Mouse (Mus musculus) bone marrow, adult 2 months (tissue): Measurements from ENCODE around the gene Galr2. TPM values are rescaled to one million over a fixed set of nuclear protein-coding genes. Genes with fewer than 3 reads are reported as not detected.

Source experiments
- H3K27ac ChIP-seq: fragments of 200-500 bp; 2 replicates; pipeline ENCODE4 v1.5.1; 2012; ENCODE audit warnings: low read depth, mild to moderate bottlenecking, control low read depth, inconsistent platforms, low read length; ENCODE audit not compliant: control insufficient read depth, poor library complexity, insufficient read depth
- H3K4me1 ChIP-seq: fragments of 200-500 bp; 2 replicates; pipeline ENCODE4 v1.6.1; 2011; ENCODE audit warnings: low read length; ENCODE audit not compliant: control insufficient read depth, insufficient read depth
- H3K4me3 ChIP-seq: fragments of 200-500 bp; replicated peaks from 2 replicates; pipeline ENCODE3; 2011; ENCODE audit warnings: mild to moderate bottlenecking, low read depth, low read length, control low read depth; ENCODE audit not compliant: control insufficient read depth
- CTCF ChIP-seq: fragments of 200-500 bp; IDR thresholded peaks from 2 replicates; pipeline ENCODE4 v1.5.1; 2011; ENCODE audit warnings: low read length, control low read depth; ENCODE audit not compliant: control insufficient read depth, insufficient read depth
- POLR2A ChIP-seq: fragments of 200-500 bp; IDR thresholded peaks from 2 replicates; pipeline ENCODE4 v1.6.1; 2011; ENCODE audit warnings: low read depth, mild to moderate bottlenecking, control low read depth, low read length, borderline replicate concordance; ENCODE audit not compliant: control insufficient read depth
- WGBS: fragments of 180-500 bp; shearing (Covaris S2); methylation state at CpG from one replicate; pipeline ENCODE4 v1.1.7; 2018; 5-methylcytosine and 5-hydroxymethylcytosine counted together
- polyA plus RNA-seq: library from polyadenylated mRNA; stranded (reverse); fragments of >200 nt; gene quantifications from 2 replicates; pipeline ENCODE4 v1.2.4, GENCODE M21; 2011; ENCODE audit warnings: low replicate concordance; ENCODE audit not compliant: missing spikeins, insufficient read depth, insufficient read length

The Galr2 gene
- polyA plus RNA-seq, 1 experiment, result not detected

- H3K4me3 ChIP-seq, result no peak overlapping the region
- no peak for TF ChIP-seq POLR2A
- TF ChIP-seq CTCF, result no peak
- peaks cover 3% of the 10 kb centered on the region; the same call in 1 of the 2 replicates for H3K4me1 ChIP-seq
- no peak overlapping the region for H3K27ac ChIP-seq
- WGBS, result 4% methylated on average over 18 of the region's 18 CpGs
Observed at GRCm38 (mm10) chr11:116281671-116282070, 932 bp downstream of the Galr2 start.

GRCm38 (mm10) chr11:116282089-116282488 is 1.4 kb downstream of the Galr2 start:
- Histone ChIP-seq H3K27ac (no peak overlapping the region), H3K4me3 (no peak overlapping the region), H3K4me1 (peaks cover 3% of the 10 kb centered on the region; the same call in 1 of the 2 replicates)
- 2% methylated on average over 11 of the region's 11 CpGs for WGBS
- TF ChIP-seq CTCF (no peak), POLR2A (no peak)

- no peak overlapping the region; the same call in 1 of the 2 replicates for H3K27ac ChIP-seq
- no peak for TF ChIP-seq CTCF
- TF ChIP-seq POLR2A, result peak; percentile 6; the same call in 1 of the 2 replicates
- peaks cover 3% of the 10 kb centered on the region; the same call in 1 of the 2 replicates for H3K4me1 ChIP-seq
- 11% methylated on average over 48 of the region's 48 CpGs for WGBS
- no peak overlapping the region for H3K4me3 ChIP-seq
Observed at GRCm38 (mm10) chr11:116282912-116283521, 2.3 kb downstream of the Galr2 start.

GRCm38 (mm10) chr11:116283982-116284381 is 3.2 kb downstream of the Galr2 start:
- Histone ChIP-seq H3K4me3 (no peak overlapping the region), H3K27ac (no peak overlapping the region), H3K4me1 (peaks cover 3% of the 10 kb centered on the region; the same call in 1 of the 2 replicates)
- 50% methylated on average over 6 of the region's 6 CpGs for WGBS
- TF ChIP-seq CTCF, result no peak
- no peak for TF ChIP-seq POLR2A

- Histone ChIP-seq H3K4me1 (peaks cover 3% of the 10 kb centered on the region; the same call in 1 of the 2 replicates), H3K27ac (no peak overlapping the region), H3K4me3 (no peak overlapping the region)
- TF ChIP-seq POLR2A (no peak), CTCF (no peak)
- WGBS, result 74% methylated on average over 7 of the region's 7 CpGs
Observed at GRCm38 (mm10) chr11:116285770-116286191, 5.0 kb downstream of the Galr2 start.

GRCm38 (mm10) chr11:116287351-116287750 is 6.6 kb downstream of the Galr2 start:
- Histone ChIP-seq H3K4me1 (peaks cover 3% of the 10 kb centered on the region; the same call in 1 of the 2 replicates), H3K27ac (no peak overlapping the region), H3K4me3 (no peak overlapping the region)
- WGBS, result 74% methylated on average over 5 of the region's 5 CpGs
- TF ChIP-seq POLR2A (no peak), CTCF (no peak)

GRCm38 (mm10) chr11:116290556-116290955 is 9.8 kb downstream of the Galr2 start:
- Histone ChIP-seq H3K4me3 (no peak overlapping the region), H3K4me1 (no peaks in the 10 kb centered on the region; the same call in 1 of the 2 replicates), H3K27ac (no peak overlapping the region)
- no peak for TF ChIP-seq CTCF
- no peak for TF ChIP-seq POLR2A
- whole genome bisulfite sequencing, result 64% methylated on average over 8 of the region's 8 CpGs

- TF ChIP-seq CTCF (no peak), POLR2A (no peak)
- Histone ChIP-seq H3K4me3 (no peak overlapping the region), H3K4me1 (no peaks in the 10 kb centered on the region; the same call in 1 of the 2 replicates), H3K27ac (no peak overlapping the region)
- 91% methylated on average over 13 of the region's 13 CpGs for WGBS
Observed at GRCm38 (mm10) chr11:116292401-116292800, 11.7 kb downstream of the Galr2 start.

- Histone ChIP-seq H3K4me1 (no peaks in the 10 kb centered on the region), H3K4me3 (no peak overlapping the region), H3K27ac (no peak overlapping the region)
- TF ChIP-seq POLR2A (no peak), CTCF (no peak)
- WGBS, result 87% methylated on average over 12 of the region's 12 CpGs
Observed at GRCm38 (mm10) chr11:116293538-116294137, 12.9 kb downstream of the Galr2 start.
